Mouse (Mus musculus): ENCODE measurements around the gene Swap70. TPM values are rescaled to one million over a fixed set of nuclear protein-coding genes. Genes with fewer than 3 reads are reported as not detected.

Swap70 gene
- total and polyA plus RNA-seq, 2 experiments from 2014 or later, result 6.3 to 7.3 TPM

DNA sequence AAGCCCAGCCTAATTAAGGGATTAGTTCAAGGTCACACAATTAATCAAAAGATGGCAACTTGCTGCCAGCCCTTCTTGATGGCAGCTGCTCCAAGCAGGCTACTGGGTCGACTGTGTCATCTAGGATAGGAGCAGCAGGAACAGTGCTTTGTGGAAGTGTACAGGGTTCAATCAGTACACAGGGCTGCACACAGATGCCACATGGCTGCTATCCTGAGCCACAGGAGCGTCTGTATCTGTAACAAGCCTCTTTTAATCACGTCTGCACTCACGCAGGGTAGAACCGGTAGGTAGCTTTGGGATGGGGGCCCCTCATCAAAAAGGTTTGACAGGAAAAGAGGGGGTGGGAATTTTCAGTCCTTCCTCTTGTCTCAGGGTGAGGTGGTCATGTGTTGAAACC is 84.8 kb downstream of the Swap70 start:
- Histone ChIP-seq H3K4me3 (ENCODE audit: low read depth, low read length) (no peak overlapping the region), H3K4me1 (ENCODE audit: insufficient read depth, low read length) (no peaks in the 10 kb centered on the region), H3K27ac (ENCODE audit: low read depth, low read length) (no peak overlapping the region), H3K4me2 (ENCODE audit: low read depth, low read length, poor library complexity, severe bottlenecking) (no peak overlapping the region), H3K27me3 (ENCODE audit: insufficient read depth, low read length) (no peaks in the 10 kb centered on the region), H3K9ac (replicated peaks; ENCODE audit: low read length, poor library complexity, severe bottlenecking) (no peak overlapping the region), H3K36me3 (ENCODE audit: insufficient read depth, low read length) (peaks cover 22% of the 10 kb centered on the region), H3K9me3 (ENCODE audit: low read length) (no peaks in the 10 kb centered on the region)
- ATAC-seq (ENCODE audit: low FRiP score), result no peak
- DNase-seq (ENCODE audit: low spot score), result no peak
- WGBS, result 64% methylated on average over 5 of the region's 5 CpGs
- TF ChIP-seq CTCF (IDR thresholded peaks at IDR 0.05), result no peak

DNA sequence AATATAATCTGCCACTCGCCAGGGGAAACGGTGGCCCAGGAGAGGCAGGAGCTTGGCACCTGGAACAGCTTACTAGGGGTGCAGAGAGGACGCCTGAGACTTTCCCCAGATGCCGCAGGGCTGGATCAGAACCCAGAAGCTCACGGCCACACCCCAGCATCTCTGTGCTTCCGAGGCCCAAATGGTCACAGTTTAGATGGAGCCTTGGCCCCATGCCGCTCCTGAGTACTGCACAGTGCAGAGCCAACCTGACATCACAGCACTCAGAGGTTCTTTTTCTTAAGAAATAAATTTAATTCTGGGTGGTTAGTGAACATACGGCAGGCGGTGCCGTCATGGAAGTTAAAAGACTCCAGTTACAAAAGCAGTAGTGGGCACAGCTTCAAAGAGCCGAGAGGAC is 86.2 kb downstream of the Swap70 start:
- no peak overlapping the region for H3K27ac ChIP-seq (ENCODE audit: low read depth, low read length)
- no peak overlapping the region for H3K4me3 ChIP-seq (ENCODE audit: low read depth, low read length)
- TF ChIP-seq CTCF (IDR thresholded peaks at IDR 0.05), result no peak
- no peak overlapping the region for H3K4me2 ChIP-seq (ENCODE audit: low read depth, low read length, poor library complexity, severe bottlenecking)
- 82% methylated on average over 11 of the region's 11 CpGs for WGBS
- H3K9ac ChIP-seq (replicated peaks; ENCODE audit: low read length, poor library complexity, severe bottlenecking), result no peak overlapping the region
- no peaks in the 10 kb centered on the region for H3K27me3 ChIP-seq (ENCODE audit: insufficient read depth, low read length)
- ATAC-seq (ENCODE audit: low FRiP score), result no peak
- no peaks in the 10 kb centered on the region for H3K9me3 ChIP-seq (ENCODE audit: low read length)
- H3K36me3 ChIP-seq (ENCODE audit: insufficient read depth, low read length), result peaks cover 36% of the 10 kb centered on the region
- no peak for DNase-seq (ENCODE audit: low spot score)
- no peaks in the 10 kb centered on the region for H3K4me1 ChIP-seq (ENCODE audit: insufficient read depth, low read length)

DNA sequence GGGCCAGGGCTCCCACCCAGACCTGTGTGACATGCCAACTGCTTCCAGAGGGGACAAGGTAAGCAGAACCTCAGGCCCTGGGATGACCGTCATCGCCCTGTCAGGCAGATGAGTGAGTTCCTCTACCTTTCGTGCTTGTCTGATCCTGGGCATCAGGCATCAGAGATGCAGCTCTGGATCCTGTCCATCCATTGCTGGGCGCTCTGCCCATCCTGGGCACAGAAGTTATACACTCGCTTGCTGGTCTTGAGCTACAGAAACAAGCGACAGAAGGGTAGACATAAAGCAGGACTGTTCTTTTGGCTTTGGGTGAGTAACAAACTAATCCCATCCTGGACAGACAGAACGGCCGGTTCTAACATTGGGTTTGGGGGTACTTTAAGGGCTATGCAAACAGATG is 87.7 kb downstream of the Swap70 start:
- Histone ChIP-seq H3K4me1 (ENCODE audit: insufficient read depth, low read length) (no peaks in the 10 kb centered on the region), H3K9ac (replicated peaks; ENCODE audit: low read length, poor library complexity, severe bottlenecking) (no peak overlapping the region), H3K36me3 (ENCODE audit: insufficient read depth, low read length) (peaks cover 47% of the 10 kb centered on the region), H3K9me3 (ENCODE audit: low read length) (no peaks in the 10 kb centered on the region), H3K4me3 (ENCODE audit: low read depth, low read length) (no peak overlapping the region), H3K27ac (ENCODE audit: low read depth, low read length) (no peak overlapping the region), H3K27me3 (ENCODE audit: insufficient read depth, low read length) (no peaks in the 10 kb centered on the region), H3K4me2 (ENCODE audit: low read depth, low read length, poor library complexity, severe bottlenecking) (no peak overlapping the region)
- 94% methylated on average over 8 of the region's 8 CpGs for WGBS
- DNase-seq (ENCODE audit: low spot score) (no peak), ATAC-seq (ENCODE audit: low FRiP score) (no peak)
- no peak for TF ChIP-seq CTCF (IDR thresholded peaks at IDR 0.05)

DNA sequence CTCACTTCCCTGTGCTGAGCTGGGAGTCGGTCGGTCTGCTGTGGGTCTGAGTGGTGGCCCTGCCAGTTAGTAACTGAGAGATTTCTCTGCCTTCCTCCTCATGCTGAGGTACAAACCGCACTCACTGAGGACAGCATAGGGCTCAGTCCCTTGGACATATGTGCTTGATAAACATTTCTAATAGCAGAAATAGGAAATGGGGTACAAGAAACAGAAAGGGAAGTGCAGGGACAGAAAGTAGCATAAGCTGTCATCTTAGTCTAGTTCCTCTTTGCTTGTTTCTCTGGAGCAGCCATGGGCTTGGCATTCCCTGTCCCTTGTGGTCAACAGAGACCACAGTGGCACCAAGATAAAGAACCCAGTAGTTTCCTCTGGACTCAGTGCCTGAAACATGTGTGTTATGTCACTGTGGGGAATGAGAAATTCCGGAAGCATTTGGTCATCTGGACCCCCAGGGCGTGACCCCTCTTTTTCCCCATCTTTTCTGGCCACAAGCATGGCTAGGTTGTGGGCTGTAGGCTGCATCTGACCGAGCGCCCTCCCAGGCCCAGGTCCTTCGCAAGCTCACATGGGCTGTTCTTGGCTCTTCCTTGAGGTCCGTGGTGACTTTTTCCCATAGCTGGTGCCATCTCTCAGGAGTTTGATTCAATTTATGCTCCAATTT is 92.0 kb downstream of the Swap70 start:
- no peak for TF ChIP-seq CTCF (IDR thresholded peaks at IDR 0.05)
- no peak overlapping the region for H3K4me3 ChIP-seq (ENCODE audit: low read depth, low read length)
- H3K27ac ChIP-seq (ENCODE audit: low read depth, low read length), result no peak overlapping the region
- H3K4me1 ChIP-seq (ENCODE audit: insufficient read depth, low read length), result no peaks in the 10 kb centered on the region
- no peak for DNase-seq (ENCODE audit: low spot score)
- H3K9ac ChIP-seq (replicated peaks; ENCODE audit: low read length, poor library complexity, severe bottlenecking), result no peak overlapping the region
- H3K9me3 ChIP-seq (ENCODE audit: low read length), result no peaks in the 10 kb centered on the region
- H3K4me2 ChIP-seq (ENCODE audit: low read depth, low read length, poor library complexity, severe bottlenecking), result no peak overlapping the region
- H3K36me3 ChIP-seq (ENCODE audit: insufficient read depth, low read length), result peaks cover 68% of the 10 kb centered on the region
- ATAC-seq (ENCODE audit: low FRiP score), result no peak
- H3K27me3 ChIP-seq (ENCODE audit: insufficient read depth, low read length), result no peaks in the 10 kb centered on the region
- 96% methylated on average over 9 of the region's 9 CpGs for WGBS

DNA sequence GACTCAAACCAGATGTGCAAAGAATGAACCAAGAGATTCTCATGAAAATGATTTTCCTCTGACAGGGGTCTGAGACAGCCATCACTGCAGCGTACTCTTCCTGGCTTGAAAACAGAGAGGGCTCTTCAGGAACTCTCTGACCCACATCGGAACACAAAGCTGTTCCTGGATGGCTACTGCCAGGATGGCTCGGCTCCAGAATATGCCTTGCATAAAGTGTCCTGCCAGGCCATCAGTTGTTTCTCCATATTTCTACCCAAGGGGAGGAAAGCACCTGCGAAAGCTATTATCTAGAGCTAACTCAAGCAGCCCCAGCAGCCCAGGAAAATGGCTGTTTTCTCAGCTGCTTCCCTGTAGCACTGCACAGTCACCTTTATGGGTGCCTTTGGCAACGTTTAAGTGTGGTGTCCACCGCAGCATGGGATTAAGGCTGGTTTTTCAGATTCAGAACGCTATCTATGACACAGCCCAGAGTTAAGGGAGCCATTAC is 92.9 kb downstream of the Swap70 start:
- H3K27ac ChIP-seq (ENCODE audit: low read depth, low read length), result no peak overlapping the region
- TF ChIP-seq CTCF (IDR thresholded peaks at IDR 0.05), result no peak
- H3K4me1 ChIP-seq (ENCODE audit: insufficient read depth, low read length), result no peaks in the 10 kb centered on the region
- 88% methylated on average over 7 of the region's 7 CpGs for WGBS
- no peak overlapping the region for H3K4me2 ChIP-seq (ENCODE audit: low read depth, low read length, poor library complexity, severe bottlenecking)
- no peaks in the 10 kb centered on the region for H3K9me3 ChIP-seq (ENCODE audit: low read length)
- DNase-seq (ENCODE audit: low spot score), result no peak
- H3K36me3 ChIP-seq (ENCODE audit: insufficient read depth, low read length), result peaks cover 64% of the 10 kb centered on the region
- H3K27me3 ChIP-seq (ENCODE audit: insufficient read depth, low read length), result no peaks in the 10 kb centered on the region
- H3K9ac ChIP-seq (replicated peaks; ENCODE audit: low read length, poor library complexity, severe bottlenecking), result no peak overlapping the region
- no peak for ATAC-seq (ENCODE audit: low FRiP score)
- H3K4me3 ChIP-seq (ENCODE audit: low read depth, low read length), result no peak overlapping the region

DNA sequence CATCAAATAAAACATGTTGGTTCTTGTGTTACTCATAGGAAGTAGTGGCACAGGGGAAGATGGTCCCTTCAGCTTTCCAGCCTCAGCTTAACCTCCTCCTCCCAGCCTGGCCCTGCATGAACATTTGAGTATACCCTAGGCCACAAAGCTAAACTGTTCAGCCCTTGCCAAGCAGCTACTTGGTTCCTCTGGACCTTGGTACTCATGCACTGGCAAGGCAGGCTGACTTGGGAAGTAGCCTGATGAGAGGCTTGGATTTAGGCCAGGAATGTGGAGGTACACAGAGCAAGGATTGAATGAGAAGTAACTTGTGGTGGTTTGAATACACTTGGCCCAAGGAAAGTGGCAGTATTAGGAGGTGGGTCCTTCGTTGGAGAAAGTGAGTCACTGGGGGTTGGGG is 93.8 kb downstream of the Swap70 start:
- no peaks in the 10 kb centered on the region for H3K27me3 ChIP-seq (ENCODE audit: insufficient read depth, low read length)
- 85% methylated on average over 1 of the region's 1 CpGs for WGBS

More for the DNA sequence above, 93.8 kb downstream of the Swap70 start:
- DNase-seq (ENCODE audit: low spot score) (no peak), ATAC-seq (ENCODE audit: low FRiP score) (no peak)
- H3K36me3 ChIP-seq (ENCODE audit: insufficient read depth, low read length), result peaks cover 64% of the 10 kb centered on the region
- TF ChIP-seq CTCF (IDR thresholded peaks at IDR 0.05), result no peak
- H3K4me2 ChIP-seq (ENCODE audit: low read depth, low read length, poor library complexity, severe bottlenecking), result no peak overlapping the region
- H3K4me1 ChIP-seq (ENCODE audit: insufficient read depth, low read length), result no peaks in the 10 kb centered on the region
- no peak overlapping the region for H3K9ac ChIP-seq (replicated peaks; ENCODE audit: low read length, poor library complexity, severe bottlenecking)
- H3K9me3 ChIP-seq (ENCODE audit: low read length), result no peaks in the 10 kb centered on the region
- H3K27ac ChIP-seq (ENCODE audit: low read depth, low read length), result no peak overlapping the region
- no peak overlapping the region for H3K4me3 ChIP-seq (ENCODE audit: low read depth, low read length)

Data from midbrain, postnatal 0 days (tissue).